Mouse (Mus musculus): ENCODE measurements around the gene Rgs19. TPM values are rescaled to one million over a fixed set of nuclear protein-coding genes. Genes with fewer than 3 reads are reported as not detected.

Gene Rgs19
- 74.5 and 81.1 TPM in 2 replicates for polyA plus RNA-seq (2016; fragmentation: Nextera tagmentation; extraction: Ambion mirVana)

GRCm38 (mm10) chr2:181693339-181694280, at the start of gene Rgs19:
Rgs19 (minus strand) TSS chr2:181693977.
- Histone ChIP-seq H3K27ac (replicated peaks) (peak within 1 kb of the TSS; percentile 92), H3K27me3 (ENCODE audit: low read depth, poor library complexity, severe bottlenecking) (peaks cover 25% of the 10 kb centered on the region), H3K9me3 (replicated peaks) (no peaks in the 10 kb centered on the region), H3K36me3 (peaks cover 11% of the 10 kb centered on the region), H3K4me1 (peaks cover 36% of the 10 kb centered on the region), H3K4me3 (peak within 1 kb of the TSS; percentile 72)
- DNase-seq (ENCODE audit: low spot score), result peak; percentile 84
- WGBS, result under 1% methylated on average over 72 of the region's 75 CpGs

DNA sequence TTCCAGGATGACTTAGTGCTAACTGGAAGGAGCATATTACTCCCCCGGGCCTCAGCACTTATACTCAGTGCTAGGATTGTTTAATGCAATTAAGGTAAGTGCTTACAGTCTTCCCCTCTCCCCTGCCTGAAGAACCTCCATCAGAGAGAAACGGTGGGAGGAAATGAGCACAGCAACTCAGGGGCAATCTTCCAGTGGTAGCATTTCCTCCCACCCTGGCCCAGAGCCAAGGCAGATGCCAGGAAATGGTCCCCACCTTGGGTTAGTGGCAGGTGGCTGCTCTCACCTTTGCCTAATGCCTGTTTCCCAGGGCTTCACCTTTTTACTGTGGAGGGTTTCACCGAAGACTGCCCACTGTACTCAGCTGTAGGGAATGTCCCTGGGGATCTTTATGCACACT, 36.3 kb upstream of the Rgs19 start:
- WGBS, result 75% methylated on average over 3 of the region's 3 CpGs
- H3K4me1 ChIP-seq, result peaks cover 10% of the 10 kb centered on the region
- H3K9me3 ChIP-seq (replicated peaks), result no peaks in the 10 kb centered on the region
- DNase-seq (ENCODE audit: low spot score), result no peak
- no peaks in the 10 kb centered on the region for H3K36me3 ChIP-seq
- H3K4me3 ChIP-seq, result no peak overlapping the region
- H3K27ac ChIP-seq (replicated peaks), result no peak overlapping the region
- no peaks in the 10 kb centered on the region for H3K27me3 ChIP-seq (ENCODE audit: low read depth, poor library complexity, severe bottlenecking)

DNA sequence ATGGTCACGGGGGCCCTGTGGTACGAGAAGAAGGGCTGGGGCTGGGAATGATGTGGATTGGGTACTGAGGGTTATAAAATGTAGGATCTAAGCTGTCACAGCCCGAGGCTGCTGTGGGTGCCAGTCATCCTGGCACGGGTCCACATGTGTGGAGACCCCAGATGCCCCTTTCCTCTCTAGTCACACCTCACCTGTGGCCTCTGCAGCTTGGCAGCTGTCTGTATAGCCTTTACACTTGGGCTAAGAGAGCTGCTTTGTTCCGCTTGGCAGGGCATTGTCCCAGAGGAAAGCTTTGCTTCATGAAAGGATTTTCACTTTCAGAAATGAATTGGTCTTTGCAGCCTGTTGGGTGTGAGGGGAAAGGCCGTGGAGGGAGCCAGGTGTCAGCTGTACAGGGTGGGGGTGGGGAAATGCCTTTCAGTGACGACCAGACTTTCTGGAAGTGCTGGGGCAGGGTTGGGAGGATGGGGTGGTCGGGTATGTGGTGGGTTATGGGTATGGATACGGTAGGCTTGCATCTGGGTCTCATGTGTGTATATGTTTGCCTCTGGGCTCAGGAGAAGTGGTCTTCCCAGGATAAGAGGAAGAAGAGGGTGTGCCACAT, 34.0 kb upstream of the Rgs19 start:
- WGBS, result 52% methylated on average over 9 of the region's 9 CpGs
- H3K36me3 ChIP-seq, result no peaks in the 10 kb centered on the region
- H3K4me3 ChIP-seq, result no peak overlapping the region
- no peaks in the 10 kb centered on the region for H3K27me3 ChIP-seq (ENCODE audit: low read depth, poor library complexity, severe bottlenecking)
- no peaks in the 10 kb centered on the region for H3K9me3 ChIP-seq (replicated peaks)
- DNase-seq (ENCODE audit: low spot score), result no peak
- peak overlapping the region; percentile 39 for H3K27ac ChIP-seq (replicated peaks)
- H3K4me1 ChIP-seq, result peaks cover 10% of the 10 kb centered on the region

GRCm38 (mm10) chr2:181722213-181722612, 28.4 kb upstream of the Rgs19 start:
- H3K27me3 ChIP-seq (ENCODE audit: low read depth, poor library complexity, severe bottlenecking), result no peaks in the 10 kb centered on the region
- peak; percentile 52 for DNase-seq (ENCODE audit: low spot score)
- H3K4me3 ChIP-seq, result no peak overlapping the region
- H3K27ac ChIP-seq (replicated peaks), result no peak overlapping the region
- no peaks in the 10 kb centered on the region for H3K9me3 ChIP-seq (replicated peaks)
- H3K36me3 ChIP-seq, result peaks cover 13% of the 10 kb centered on the region; the same call in 1 of the 2 replicates
- H3K4me1 ChIP-seq, result no peaks in the 10 kb centered on the region
- 16% methylated on average over 3 of the region's 3 CpGs for WGBS

GRCm38 (mm10) chr2:181721200-181721599, 27.4 kb upstream of the Rgs19 start:
- Histone ChIP-seq H3K27ac (replicated peaks) (no peak overlapping the region), H3K4me3 (no peak overlapping the region), H3K27me3 (ENCODE audit: low read depth, poor library complexity, severe bottlenecking) (no peaks in the 10 kb centered on the region), H3K9me3 (replicated peaks) (no peaks in the 10 kb centered on the region), H3K36me3 (peaks cover 13% of the 10 kb centered on the region; the same call in 1 of the 2 replicates), H3K4me1 (no peaks in the 10 kb centered on the region)
- no peak for DNase-seq (ENCODE audit: low spot score)

DNA sequence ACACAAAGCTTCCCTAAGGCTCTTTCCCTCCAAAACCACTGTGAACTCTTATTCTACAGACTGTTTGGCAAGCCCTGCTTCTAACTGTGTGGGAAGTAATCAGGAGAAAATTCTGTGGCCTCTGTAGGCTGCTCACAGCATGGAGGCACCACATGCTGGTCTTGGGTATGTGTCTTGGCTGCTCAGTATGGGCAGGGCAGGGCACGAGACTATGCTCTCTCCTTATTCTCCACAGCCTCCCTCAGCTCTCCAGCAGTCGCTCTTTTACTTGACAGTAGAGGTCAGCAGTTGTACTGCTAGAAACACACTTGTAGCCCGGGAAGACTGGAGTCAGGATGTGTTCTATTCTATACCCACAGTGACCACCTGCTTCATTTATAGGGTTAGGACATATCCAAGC, 26.3 kb upstream of the Rgs19 start:
- Histone ChIP-seq H3K9me3 (replicated peaks) (no peaks in the 10 kb centered on the region), H3K36me3 (peaks cover 13% of the 10 kb centered on the region; the same call in 1 of the 2 replicates), H3K4me1 (peaks cover 7% of the 10 kb centered on the region), H3K27me3 (ENCODE audit: low read depth, poor library complexity, severe bottlenecking) (no peaks in the 10 kb centered on the region), H3K27ac (replicated peaks) (no peak overlapping the region), H3K4me3 (no peak overlapping the region)
- WGBS, result 41% methylated on average over 3 of the region's 3 CpGs
- DNase-seq (ENCODE audit: low spot score), result no peak

DNA sequence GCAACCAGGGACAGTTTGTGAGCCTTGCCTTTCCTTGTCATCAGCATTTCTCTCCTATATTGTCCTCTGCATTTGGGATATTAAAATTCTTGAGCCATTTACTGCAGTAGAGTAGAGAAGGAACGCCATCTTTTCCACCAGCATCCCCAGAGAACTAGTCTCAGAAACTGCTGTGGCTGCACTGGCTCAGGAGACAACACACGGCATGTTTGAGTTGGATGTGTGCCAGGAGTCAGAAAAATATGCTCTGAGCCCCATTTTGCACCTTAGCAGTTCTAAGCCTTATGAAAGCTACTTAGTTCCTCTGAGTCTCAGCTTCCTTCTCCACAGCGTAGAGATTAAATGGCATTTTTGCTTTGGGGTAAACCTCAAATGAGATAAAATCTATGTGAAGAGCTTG, 23.2 kb upstream of the Rgs19 start:
- Histone ChIP-seq H3K4me3 (no peak overlapping the region), H3K27me3 (ENCODE audit: low read depth, poor library complexity, severe bottlenecking) (no peaks in the 10 kb centered on the region), H3K9me3 (replicated peaks) (no peaks in the 10 kb centered on the region), H3K27ac (replicated peaks) (no peak overlapping the region), H3K36me3 (peaks cover 13% of the 10 kb centered on the region; the same call in 1 of the 2 replicates), H3K4me1 (peaks cover 28% of the 10 kb centered on the region)
- 91% methylated on average over 3 of the region's 3 CpGs for WGBS
- DNase-seq (ENCODE audit: low spot score), result no peak

- H3K27ac ChIP-seq (replicated peaks), result peak overlapping the region; percentile 82
- 77% methylated on average over 3 of the region's 3 CpGs for WGBS
Observed at GRCm38 (mm10) chr2:181715382-181715781, 21.6 kb upstream of the Rgs19 start.

DNA sequence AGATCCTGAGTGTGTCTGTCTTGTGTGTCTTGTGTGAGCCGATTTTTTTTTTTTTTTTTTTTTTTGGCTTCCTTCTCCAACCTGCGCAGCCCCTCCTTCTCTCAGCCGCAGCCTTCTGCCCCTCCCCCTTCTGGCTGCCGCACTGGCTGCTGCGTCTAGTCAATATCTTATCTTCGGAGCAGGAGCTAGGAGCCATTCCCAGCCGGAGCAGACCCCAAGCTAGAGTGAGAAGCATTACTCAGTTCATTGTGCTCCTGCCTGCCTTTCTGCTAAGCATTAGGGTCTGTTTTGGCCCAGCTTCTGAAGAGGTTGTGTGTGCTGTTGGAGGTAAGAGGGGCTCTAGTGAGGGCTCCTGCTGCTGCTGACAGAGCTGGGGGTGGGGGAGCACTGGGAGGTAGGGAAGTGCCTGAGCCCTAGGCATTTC, 21.1 kb upstream of the Rgs19 start, which contains the start of gene Oprl1:
Gene Oprl1 (plus strand): TSS at position 114 of the 424 bp plus-strand sequence.
- DNase-seq (ENCODE audit: low spot score), result peak; percentile 54
- WGBS, result 1% methylated on average over 7 of the region's 7 CpGs
- Histone ChIP-seq H3K36me3 (peaks cover 13% of the 10 kb centered on the region; the same call in 1 of the 2 replicates), H3K27ac (replicated peaks) (peak within 1 kb of the TSS; percentile 82), H3K4me1 (peaks cover 28% of the 10 kb centered on the region), H3K9me3 (replicated peaks) (no peaks in the 10 kb centered on the region), H3K4me3 (peak within 1 kb of the TSS; percentile 52), H3K27me3 (ENCODE audit: low read depth, poor library complexity, severe bottlenecking) (no peaks in the 10 kb centered on the region)

More at GRCm38 (mm10) chr2:181715382-181715781, 21.6 kb upstream of the Rgs19 start:
- no peaks in the 10 kb centered on the region for H3K27me3 ChIP-seq (ENCODE audit: low read depth, poor library complexity, severe bottlenecking)
- peak overlapping the region; percentile 52 for H3K4me3 ChIP-seq
- DNase-seq (ENCODE audit: low spot score), result no peak
- H3K36me3 ChIP-seq, result peaks cover 13% of the 10 kb centered on the region; the same call in 1 of the 2 replicates
- H3K4me1 ChIP-seq, result peaks cover 28% of the 10 kb centered on the region
- no peaks in the 10 kb centered on the region for H3K9me3 ChIP-seq (replicated peaks)

DNA sequence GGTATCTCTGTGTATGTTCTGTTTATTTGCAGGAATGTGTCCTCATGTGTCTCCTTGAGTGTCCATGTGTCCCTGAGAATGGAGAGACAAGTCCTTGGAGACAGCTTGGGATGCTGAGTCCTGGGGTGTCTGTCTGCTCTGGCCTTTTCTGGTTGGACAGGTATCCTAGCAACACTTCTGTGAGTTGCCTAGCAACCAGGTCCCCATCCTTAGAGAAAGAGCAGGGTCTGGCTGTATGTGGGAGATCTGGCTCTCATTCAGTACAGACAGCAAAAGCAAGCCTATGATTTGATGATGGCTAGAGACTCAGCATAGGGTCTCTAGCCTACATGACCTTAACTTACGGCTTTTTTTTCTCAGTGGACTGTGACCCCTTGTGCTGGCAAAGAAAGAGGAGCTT, 20.0 kb upstream of the Rgs19 start:
- Histone ChIP-seq H3K27me3 (ENCODE audit: low read depth, poor library complexity, severe bottlenecking) (no peaks in the 10 kb centered on the region), H3K4me1 (peaks cover 28% of the 10 kb centered on the region), H3K36me3 (0 out of 2 replicates have a peak, but pooled peaks cover 5% of the 10 kb centered on the region), H3K9me3 (replicated peaks) (no peaks in the 10 kb centered on the region), H3K4me3 (no peak overlapping the region), H3K27ac (replicated peaks) (no peak overlapping the region; the same call in 1 of the 2 replicates)
- DNase-seq (ENCODE audit: low spot score), result no peak
- 73% methylated on average over 1 of the region's 1 CpGs for WGBS

DNA sequence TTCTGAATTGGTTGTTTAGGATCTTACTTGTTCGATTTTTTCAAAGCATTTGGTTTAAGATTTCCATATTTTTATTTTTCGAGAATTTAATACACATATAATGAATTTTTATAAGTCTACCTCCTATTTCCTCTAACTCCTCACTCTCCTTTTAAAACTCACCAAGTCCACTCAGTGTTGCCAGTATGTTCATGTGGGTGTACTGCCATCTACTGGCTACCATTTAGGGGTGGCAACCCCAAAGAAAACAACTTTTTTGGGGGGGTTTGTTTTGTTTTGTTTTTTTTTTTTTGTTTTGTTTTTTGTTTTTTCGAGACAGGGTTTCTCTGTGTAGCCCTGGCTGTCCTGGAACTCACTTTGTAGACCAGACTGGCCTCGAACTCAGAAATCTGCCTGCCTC, 12.9 kb upstream of the Rgs19 start:
- no peak for DNase-seq (ENCODE audit: low spot score)

GRCm38 (mm10) chr2:181698241-181698640, 4.5 kb upstream of the Rgs19 start, which contains the start of gene Lkaaear1:
Lkaaear1 (minus strand) TSS chr2:181698442.
- peaks cover 19% of the 10 kb centered on the region for H3K4me1 ChIP-seq
- H3K27ac ChIP-seq (replicated peaks), result no peak within 1 kb of the TSS
- 46% methylated on average over 5 of the region's 5 CpGs for WGBS
- H3K36me3 ChIP-seq, result no peaks in the 10 kb centered on the region
- no peak within 1 kb of the TSS for H3K4me3 ChIP-seq
- no peak for DNase-seq (ENCODE audit: low spot score)
- H3K27me3 ChIP-seq (ENCODE audit: low read depth, poor library complexity, severe bottlenecking), result peaks cover 25% of the 10 kb centered on the region
- no peaks in the 10 kb centered on the region for H3K9me3 ChIP-seq (replicated peaks)

More for the DNA sequence above, 12.9 kb upstream of the Rgs19 start:
- no peak overlapping the region for H3K4me3 ChIP-seq
- no peaks in the 10 kb centered on the region for H3K36me3 ChIP-seq
- no peaks in the 10 kb centered on the region for H3K27me3 ChIP-seq (ENCODE audit: low read depth, poor library complexity, severe bottlenecking)
- no peak overlapping the region for H3K27ac ChIP-seq (replicated peaks)
- 43% methylated on average over 4 of the region's 4 CpGs for WGBS
- H3K9me3 ChIP-seq (replicated peaks), result no peaks in the 10 kb centered on the region
- no peaks in the 10 kb centered on the region for H3K4me1 ChIP-seq

Data from midbrain, embryonic 10.5 days (tissue).